Mouse (Mus musculus) myocyte (in vitro differentiated cells): ENCODE data around the gene Eppin. TPM values are rescaled to one million over a fixed set of nuclear protein-coding genes. Genes with fewer than 3 reads are reported as not detected.

Experiments used
- H3K27me3 ChIP-seq: one replicate; pipeline ENCODE4 v1.6.1; 2011; ENCODE audit not compliant: control insufficient read depth, insufficient read depth, insufficient read length
- H3K36me3 ChIP-seq: one replicate; pipeline ENCODE4 v1.6.1; 2011; ENCODE audit not compliant: control insufficient read depth, insufficient read depth
- H3K4me2 ChIP-seq: one replicate; pipeline ENCODE4 v1.6.1; 2011; ENCODE audit warnings: low read depth, control low read depth
- H3K4me3 ChIP-seq: one replicate; pipeline ENCODE4 v1.5.1; 2011; ENCODE audit warnings: mild to moderate bottlenecking, control low read depth, moderate library complexity
- H3K79me2 ChIP-seq: one replicate; pipeline ENCODE4 v1.6.1; 2011; ENCODE audit not compliant: control insufficient read depth, insufficient read depth
- H3ac ChIP-seq: one replicate; pipeline ENCODE4 v1.6.1; 2011; ENCODE audit not compliant: control insufficient read depth, insufficient read length
- CEBPB ChIP-seq: IDR thresholded peaks from 2 replicates; pipeline ENCODE4 v1.6.1; 2011; ENCODE audit warnings: mild to moderate bottlenecking, moderate library complexity; ENCODE audit not compliant: poor library complexity, insufficient read depth, severe bottlenecking
- E2F4 ChIP-seq: IDR thresholded peaks from one replicate; pipeline ENCODE4 v1.6.1; 2011; ENCODE audit warnings: mild to moderate bottlenecking, control low read depth, moderate library complexity; ENCODE audit not compliant: insufficient read depth
- MAX ChIP-seq: IDR thresholded peaks from one replicate; pipeline ENCODE4 v1.6.1; 2011; ENCODE audit warnings: low read depth, mild to moderate bottlenecking, control low read depth
- MYOD1 ChIP-seq, 3 experiments: IDR thresholded peaks; one replicate each; pipeline ENCODE4 v1.6.1; 2011; ENCODE audit warnings: control low read depth in 2 of 3, low read depth in 2 of 3, mild to moderate bottlenecking in 2 of 3, moderate library complexity in 1 of 3; ENCODE audit not compliant: insufficient read length in 2 of 3, control insufficient read depth in 1 of 3
- MYOG ChIP-seq, 3 experiments: IDR thresholded peaks; one replicate each; pipeline ENCODE4 v1.6.1; 2011; ENCODE audit warnings: control low read depth in 2 of 3, low read depth in 2 of 3, mild to moderate bottlenecking in 2 of 3; ENCODE audit not compliant: insufficient read length in 2 of 3, control insufficient read depth in 1 of 3, insufficient read depth in 1 of 3
- POLR2A ChIP-seq: IDR thresholded peaks from one replicate; pipeline ENCODE4 v1.6.1; 2011; ENCODE audit warnings: low read depth, mild to moderate bottlenecking, control low read depth, moderate library complexity; ENCODE audit not compliant: insufficient read length
- POLR2AphosphoS2 ChIP-seq: IDR thresholded peaks from one replicate; pipeline ENCODE4 v1.6.1; 2011; ENCODE audit warnings: low read depth, control low read depth; ENCODE audit not compliant: insufficient read length
- REST ChIP-seq: IDR thresholded peaks from one replicate; pipeline ENCODE4 v1.6.1; 2011; ENCODE audit warnings: mild to moderate bottlenecking, control low read depth, moderate library complexity; ENCODE audit not compliant: insufficient read depth, insufficient read length
- SRF ChIP-seq: IDR thresholded peaks from one replicate; pipeline ENCODE4 v1.6.1; 2011; ENCODE audit warnings: low read depth; ENCODE audit not compliant: control insufficient read depth, insufficient read length
- TCF12 ChIP-seq: IDR thresholded peaks from one replicate; pipeline ENCODE4 v1.6.1; 2011; ENCODE audit warnings: mild to moderate bottlenecking, control low read depth; ENCODE audit not compliant: poor library complexity, insufficient read depth, severe bottlenecking
- TCF3 ChIP-seq: IDR thresholded peaks from one replicate; pipeline ENCODE4 v1.6.1; 2011; ENCODE audit warnings: low read depth, control low read depth; ENCODE audit not compliant: insufficient read length
- USF1 ChIP-seq: IDR thresholded peaks from one replicate; pipeline ENCODE4 v1.6.1; 2011; ENCODE audit warnings: low read depth, mild to moderate bottlenecking, control low read depth, moderate library complexity
- polyA plus RNA-seq: library from polyadenylated mRNA; unstranded; fragments of >200 nt; fragmentation: generic; extraction: Trizol; gene quantifications from one replicate; pipeline ENCODE4 v1.2.1, GENCODE M21; 2012; ENCODE audit warnings: missing spikeins

The Eppin gene
- polyA plus RNA-seq, 1 experiment, result not detected

- Histone ChIP-seq H3K27me3 (peaks cover 58% of the 10 kb centered on the region), H3K36me3 (no peaks in the 10 kb centered on the region), H3K4me3 (no peak overlapping the region), H3K4me2 (no peak overlapping the region), H3K79me2 (no peaks in the 10 kb centered on the region), H3ac (no peak overlapping the region)
- TF ChIP-seq MYOD1 (IDR thresholded peaks at IDR 0.05; ENCODE audit: control insufficient read depth in 1 of 3, insufficient read length in 2 of 3, low read depth in 2 of 3) (no peak), MYOG (IDR thresholded peaks at IDR 0.05; ENCODE audit: control insufficient read depth in 1 of 3, insufficient read depth in 1 of 3, insufficient read length in 2 of 3, low read depth in 2 of 3) (no peak), REST (no peak), POLR2A (no peak), SRF (no peak), CEBPB (no peak), TCF3 (no peak), MAX (no peak), E2F4 (no peak), USF1 (no peak), TCF12 (no peak), POLR2AphosphoS2 (no peak)
Observed at GRCm38 (mm10) chr2:164566997-164567396, 26.4 kb downstream of the Eppin start.

GRCm38 (mm10) chr2:164564346-164564745 is 29.0 kb downstream of the Eppin start:
- no peak overlapping the region for H3K4me2 ChIP-seq
- peaks cover 47% of the 10 kb centered on the region for H3K27me3 ChIP-seq
- H3K36me3 ChIP-seq, result no peaks in the 10 kb centered on the region

GRCm38 (mm10) chr2:164563339-164564038 is 29.9 kb downstream of the Eppin start:
- H3K36me3 ChIP-seq, result no peaks in the 10 kb centered on the region
- no peaks in the 10 kb centered on the region for H3K79me2 ChIP-seq
- no peak overlapping the region for H3K4me3 ChIP-seq
- no peak for TF ChIP-seq TCF3
- no peak for TF ChIP-seq MYOD1 (IDR thresholded peaks at IDR 0.05; ENCODE audit: control insufficient read depth in 1 of 3, insufficient read length in 2 of 3, low read depth in 2 of 3)
- TF ChIP-seq POLR2AphosphoS2, result no peak
- TF ChIP-seq POLR2A, result no peak
- TF ChIP-seq MYOG (IDR thresholded peaks at IDR 0.05; ENCODE audit: control insufficient read depth in 1 of 3, insufficient read depth in 1 of 3, insufficient read length in 2 of 3, low read depth in 2 of 3), result no peak
- no peak for TF ChIP-seq SRF
- TF ChIP-seq E2F4, result no peak
- no peak for TF ChIP-seq MAX
- TF ChIP-seq USF1, result no peak
- no peak for TF ChIP-seq CEBPB
- no peak for TF ChIP-seq TCF12
- no peak for TF ChIP-seq REST
- no peak overlapping the region for H3ac ChIP-seq
- H3K27me3 ChIP-seq, result peaks cover 47% of the 10 kb centered on the region
- peak overlapping the region; percentile 30 for H3K4me2 ChIP-seq

More at GRCm38 (mm10) chr2:164564346-164564745, 29.0 kb downstream of the Eppin start:
- H3K79me2 ChIP-seq, result no peaks in the 10 kb centered on the region
- TF ChIP-seq SRF, result no peak
- no peak for TF ChIP-seq POLR2AphosphoS2
- TF ChIP-seq USF1, result no peak
- no peak for TF ChIP-seq REST
- TF ChIP-seq MYOD1 (IDR thresholded peaks at IDR 0.05; ENCODE audit: control insufficient read depth in 1 of 3, insufficient read length in 2 of 3, low read depth in 2 of 3), result no peak
- no peak for TF ChIP-seq TCF12
- TF ChIP-seq E2F4, result no peak
- TF ChIP-seq MAX, result no peak
- TF ChIP-seq POLR2A, result no peak
- TF ChIP-seq TCF3, result no peak
- TF ChIP-seq CEBPB, result no peak
- no peak for TF ChIP-seq MYOG (IDR thresholded peaks at IDR 0.05; ENCODE audit: control insufficient read depth in 1 of 3, insufficient read depth in 1 of 3, insufficient read length in 2 of 3, low read depth in 2 of 3)
- H3ac ChIP-seq, result no peak overlapping the region
- no peak overlapping the region for H3K4me3 ChIP-seq

GRCm38 (mm10) chr2:164562391-164563188 is 30.8 kb downstream of the Eppin start, which contains the start of gene Wfdc2:
TSS of gene Wfdc2 (plus strand) at chr2:164562413.
- H3ac ChIP-seq, result no peak within 1 kb of the TSS
- TF ChIP-seq SRF (no peak), POLR2AphosphoS2 (no peak), CEBPB (no peak), MAX (no peak)
- no peak within 1 kb of the TSS for H3K4me3 ChIP-seq
- no peaks in the 10 kb centered on the region for H3K36me3 ChIP-seq
- no peak within 1 kb of the TSS for H3K4me2 ChIP-seq
- H3K79me2 ChIP-seq, result no peaks in the 10 kb centered on the region
- H3K27me3 ChIP-seq, result peaks cover 46% of the 10 kb centered on the region
